Mouse (Mus musculus) cerebellum, adult 2 months (tissue): ENCODE data around the gene Rgs7bp.

ENCODE experiments used
- CTCF ChIP-seq: fragments of 200-500 bp; IDR thresholded peaks from 2 replicates; pipeline ENCODE4 v1.5.1; 2011; ENCODE audit warnings: low read depth, mild to moderate bottlenecking, control low read depth, low read length, moderate library complexity, borderline replicate concordance; ENCODE audit not compliant: insufficient read depth
- POLR2A ChIP-seq: fragments of 200-500 bp; IDR thresholded peaks from 2 replicates; pipeline ENCODE4 v1.6.1; 2011; ENCODE audit warnings: low read length, control low read depth, borderline replicate concordance; ENCODE audit not compliant: insufficient read depth

GRCm38 (mm10) chr13:105054941-105055309 is 195 bp upstream of the Rgs7bp start:
- no peak for TF ChIP-seq POLR2A
- no peak for TF ChIP-seq CTCF
